Mouse (Mus musculus) kidney, postnatal 14 days (tissue): ENCODE data around the gene Tmem97.
"Not testable (repeated sequence)": the region's sequence is repeated elsewhere in the genome, so short reads cannot be mapped to it uniquely, and the experiment has no call there.

Source experiments
- DNase-seq: peaks from one replicate; pipeline ENCODE4 v3.0.0; 2022; ENCODE audit warnings: mixed read lengths

Gene Tmem97

GRCm38 (mm10) chr11:78550168-78551058, at the start of gene Tmem97:
Tmem97 (minus strand) TSS chr11:78550777.
- peak; percentile 97 for DNase-seq

DNA sequence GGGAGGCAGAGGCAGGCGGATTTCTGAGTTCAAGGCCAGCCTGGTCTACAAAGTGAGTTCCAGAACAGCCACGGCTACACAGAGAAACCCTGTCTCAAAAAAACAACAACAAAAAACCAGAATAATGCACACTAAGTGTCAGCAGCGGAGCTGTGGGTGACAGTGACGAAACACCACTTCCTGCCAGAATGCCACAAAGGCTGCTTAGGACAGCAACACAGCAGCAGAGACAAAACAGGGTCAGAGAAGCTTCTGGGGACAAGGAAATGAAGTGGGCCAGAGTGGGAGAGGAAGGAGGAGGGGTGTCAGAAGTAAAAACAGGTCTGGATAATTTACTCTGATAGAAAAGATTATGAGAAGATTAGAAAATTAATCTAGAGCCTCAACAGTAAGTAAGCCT, 49.5 kb upstream of the Tmem97 start:
- peak; percentile 25 for DNase-seq

DNA sequence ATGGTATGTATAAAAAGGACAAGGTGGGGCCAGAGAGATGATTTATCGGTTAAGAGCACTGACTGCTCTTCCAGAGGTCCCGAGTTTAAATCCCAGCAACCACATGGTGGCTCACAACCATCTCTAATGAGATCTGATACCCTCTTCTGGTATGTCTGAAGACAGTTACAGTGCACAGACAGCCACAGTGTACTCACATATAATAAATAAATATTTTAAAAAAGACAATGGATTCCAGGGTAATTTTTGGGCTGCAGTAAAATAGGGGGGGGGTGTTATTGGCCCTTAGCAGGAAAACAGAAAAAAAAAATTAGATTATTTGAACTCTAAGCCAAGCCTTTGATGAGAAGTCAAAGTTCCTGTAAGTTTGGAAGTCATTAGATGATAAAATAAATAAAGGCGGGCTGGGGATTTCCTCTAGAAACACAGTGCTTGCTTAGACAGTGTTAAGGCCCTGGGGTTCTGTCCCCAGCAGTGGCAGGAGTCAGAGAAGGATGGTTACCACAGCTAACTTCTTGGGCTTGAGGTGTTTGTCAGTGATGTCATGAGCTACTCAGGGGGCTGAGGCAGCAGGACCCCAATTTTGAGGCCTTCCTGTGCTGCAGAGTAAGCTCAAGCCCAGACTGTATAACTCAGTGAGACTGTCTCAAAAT, 48.3 kb upstream of the Tmem97 start:
- no peak for DNase-seq

GRCm38 (mm10) chr11:78596750-78597149, 46.2 kb upstream of the Tmem97 start:
- no peak for DNase-seq

- no peak for DNase-seq
Observed at GRCm38 (mm10) chr11:78595773-78596172, 45.2 kb upstream of the Tmem97 start.

- DNase-seq = no peak
Observed at GRCm38 (mm10) chr11:78594271-78594964, 43.8 kb upstream of the Tmem97 start.

GRCm38 (mm10) chr11:78587677-78588076, 37.1 kb upstream of the Tmem97 start:
- DNase-seq = not testable (repeated sequence)

- no peak for DNase-seq
Observed at GRCm38 (mm10) chr11:78586099-78586498, 35.5 kb upstream of the Tmem97 start.

DNA sequence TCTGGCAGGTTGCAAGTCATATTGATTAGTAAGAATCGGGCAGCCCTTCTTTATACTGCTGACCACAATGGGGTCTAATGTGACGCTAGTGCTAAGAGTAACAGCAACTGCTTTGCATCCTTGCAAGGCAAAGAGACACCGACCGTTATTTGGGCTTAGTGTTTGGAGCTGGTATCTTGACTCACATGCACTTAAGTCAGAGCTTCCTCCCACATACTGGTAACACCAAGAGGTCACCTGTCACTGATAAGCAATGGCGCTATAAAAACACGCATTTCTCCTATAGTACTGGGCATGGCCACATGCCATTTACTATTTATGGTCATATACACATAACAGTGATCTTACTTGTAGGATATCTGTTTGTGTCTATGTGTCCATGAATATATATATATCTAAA, 32.3 kb upstream of the Tmem97 start:
- DNase-seq = no peak

GRCm38 (mm10) chr11:78574975-78575374, 24.4 kb upstream of the Tmem97 start:
- DNase-seq = no peak

GRCm38 (mm10) chr11:78574536-78574935, 24.0 kb upstream of the Tmem97 start:
- no peak for DNase-seq

GRCm38 (mm10) chr11:78574031-78574430, 23.5 kb upstream of the Tmem97 start:
- DNase-seq = not testable (repeated sequence)

DNA sequence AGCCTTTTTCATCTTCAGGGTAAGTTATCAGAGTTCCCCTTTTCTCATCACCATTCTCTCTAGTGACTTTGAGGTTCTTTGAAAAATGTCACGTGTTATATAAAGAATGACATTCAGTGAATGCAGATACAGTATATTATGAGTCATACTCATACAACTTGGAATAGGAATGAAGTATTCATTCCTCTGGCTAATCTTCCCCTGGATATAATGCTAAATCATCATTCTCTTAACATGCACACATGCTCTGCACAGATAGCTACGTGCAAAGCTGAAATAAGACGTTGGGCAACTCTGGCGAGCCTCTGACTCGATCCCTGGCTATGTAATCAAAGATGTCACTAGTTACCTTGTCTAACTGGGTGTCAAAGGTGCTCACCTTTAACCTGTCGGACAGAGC, 21.3 kb upstream of the Tmem97 start:
- no peak for DNase-seq

DNA sequence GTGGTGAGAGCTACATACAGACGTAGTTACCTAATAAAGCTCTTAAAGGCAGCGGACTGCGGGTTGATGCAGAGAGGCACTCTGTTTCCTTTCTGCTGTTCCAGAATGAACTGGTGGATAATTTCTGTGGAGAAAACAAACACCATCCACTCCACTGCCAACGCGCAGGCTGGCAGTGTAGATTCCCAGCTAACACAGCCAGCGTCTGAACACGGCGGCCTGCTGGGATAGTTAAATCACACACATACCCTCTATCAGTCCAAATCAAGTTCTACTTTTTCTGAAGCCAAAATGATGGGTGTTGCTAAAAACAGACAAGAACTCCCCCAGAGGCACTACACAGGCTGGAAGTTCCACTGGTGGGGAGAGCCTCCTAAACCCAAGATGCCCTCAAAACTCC, 20.9 kb upstream of the Tmem97 start:
- DNase-seq = no peak

DNA sequence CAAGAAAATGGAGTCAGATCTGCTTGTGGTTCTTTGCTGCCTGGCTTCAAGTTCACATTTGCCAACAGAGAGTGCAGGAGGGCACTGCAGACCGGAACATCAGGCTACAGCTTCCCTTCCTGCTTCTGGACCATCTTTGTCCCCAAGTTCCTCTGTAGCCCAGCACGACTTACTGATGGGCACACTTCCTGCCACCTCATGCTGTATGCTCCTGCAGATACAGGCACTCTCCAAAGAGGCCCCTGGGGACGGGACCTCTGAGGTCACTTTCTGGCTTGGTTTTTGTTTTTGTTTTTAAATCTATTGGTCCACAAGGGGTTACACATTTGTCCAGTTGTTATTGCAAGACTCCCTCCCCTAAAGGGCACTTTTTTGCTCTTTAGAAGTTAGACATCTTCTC, 19.2 kb upstream of the Tmem97 start:
- peak; percentile 45 for DNase-seq

DNA sequence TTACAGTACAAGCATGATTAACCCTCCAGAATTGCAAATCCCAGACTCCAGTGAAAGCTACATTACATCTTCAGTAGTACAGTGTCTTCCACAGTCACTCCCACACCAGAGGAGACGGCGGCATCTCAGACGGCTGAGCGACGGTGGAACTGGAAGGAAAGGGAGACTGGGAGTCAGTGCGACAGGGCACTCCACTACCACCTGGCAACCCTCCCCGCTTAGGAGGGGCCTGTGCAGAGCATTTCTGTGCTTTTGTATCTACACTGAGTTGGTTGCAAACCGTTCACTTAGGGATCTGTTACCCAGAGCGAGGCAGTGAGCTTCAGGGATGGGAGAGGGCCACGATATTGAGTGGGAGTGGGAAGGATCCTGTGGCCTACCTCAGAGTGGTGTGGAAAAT, 18.2 kb upstream of the Tmem97 start:
- no peak for DNase-seq

DNA sequence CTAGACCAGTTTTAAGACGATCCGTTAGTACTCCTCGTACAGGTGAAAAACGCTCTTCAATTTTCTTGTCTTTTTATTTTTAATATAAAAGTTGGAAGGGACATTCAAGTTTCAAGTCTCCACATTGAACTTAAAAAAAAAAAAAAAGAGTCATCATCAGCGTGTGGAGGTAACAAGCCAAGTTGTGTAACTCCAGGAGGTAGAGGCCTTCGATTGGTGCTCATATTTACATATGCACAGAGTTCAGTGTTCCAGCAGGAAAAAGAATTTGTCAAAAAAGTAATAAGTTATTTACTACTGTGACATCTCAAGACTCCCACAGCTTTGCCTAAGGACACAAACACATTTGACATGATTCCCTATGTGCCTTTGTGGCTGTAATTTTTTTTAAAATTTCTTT, 17.0 kb upstream of the Tmem97 start:
- no peak for DNase-seq

GRCm38 (mm10) chr11:78566775-78567174, 16.2 kb upstream of the Tmem97 start:
- peak; percentile 74 for DNase-seq

DNA sequence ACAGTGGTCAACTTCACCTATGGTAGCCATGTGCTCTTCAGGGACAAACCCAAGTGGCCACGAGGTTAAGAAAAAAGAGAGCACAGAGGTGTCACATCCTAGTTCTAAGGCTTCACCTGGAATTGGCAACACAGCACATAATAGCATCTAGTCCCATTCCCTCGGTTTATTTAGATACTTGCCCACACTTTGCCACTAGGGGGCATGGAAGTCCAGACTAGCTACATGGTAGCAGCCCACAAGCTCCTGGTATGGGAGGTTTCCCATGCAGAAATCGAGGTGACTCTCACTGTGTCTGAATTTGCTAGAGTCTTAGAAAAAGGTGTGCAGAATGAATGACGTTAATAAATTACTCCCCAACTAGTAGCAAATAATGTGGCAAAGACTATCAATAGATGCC, 9.9 kb upstream of the Tmem97 start:
- DNase-seq = peak; percentile 86

DNA sequence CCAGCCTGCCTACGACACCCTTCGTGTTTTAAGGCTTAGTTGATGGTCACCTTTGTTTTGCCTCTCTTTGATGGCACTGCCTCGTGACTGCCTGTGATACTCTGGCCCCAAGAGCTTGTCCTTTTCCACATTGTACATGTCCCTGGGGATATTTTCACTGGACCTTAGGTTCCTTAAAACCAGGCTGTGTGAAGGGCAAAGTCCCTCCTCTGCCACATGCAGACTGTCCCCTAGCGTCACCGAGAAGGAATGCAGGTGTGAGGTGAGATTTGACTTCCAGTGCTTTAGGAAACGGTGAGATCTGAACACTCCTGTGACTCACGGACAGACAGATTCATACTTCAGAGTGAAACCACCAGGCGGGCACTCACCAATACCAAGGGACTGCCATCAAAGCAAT, 6.7 kb upstream of the Tmem97 start:
- DNase-seq = peak; percentile 47

GRCm38 (mm10) chr11:78556070-78556469, 5.5 kb upstream of the Tmem97 start:
- no peak for DNase-seq

DNA sequence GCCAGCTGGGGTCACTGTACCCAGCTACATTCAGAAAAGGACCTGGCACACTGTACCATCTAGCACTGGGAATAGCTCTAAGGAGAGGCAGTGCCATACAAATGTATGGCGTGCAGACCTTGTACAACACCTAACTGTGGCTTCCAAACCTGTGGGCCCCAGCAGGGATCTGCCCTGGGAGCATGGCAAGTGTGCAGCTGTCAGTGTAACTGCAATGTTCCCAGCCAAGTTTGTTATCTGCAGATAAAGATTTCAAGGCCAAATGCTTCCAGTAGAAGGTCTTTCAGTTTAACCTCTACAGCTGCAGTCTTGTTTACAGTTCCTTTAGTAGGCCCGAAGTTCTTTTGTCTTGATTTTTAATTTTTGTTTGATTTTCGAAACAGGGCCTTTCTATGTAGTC, 5.0 kb upstream of the Tmem97 start:
- no peak for DNase-seq

GRCm38 (mm10) chr11:78551059-78551398, 452 bp upstream of the Tmem97 start:
- DNase-seq = no peak

DNA sequence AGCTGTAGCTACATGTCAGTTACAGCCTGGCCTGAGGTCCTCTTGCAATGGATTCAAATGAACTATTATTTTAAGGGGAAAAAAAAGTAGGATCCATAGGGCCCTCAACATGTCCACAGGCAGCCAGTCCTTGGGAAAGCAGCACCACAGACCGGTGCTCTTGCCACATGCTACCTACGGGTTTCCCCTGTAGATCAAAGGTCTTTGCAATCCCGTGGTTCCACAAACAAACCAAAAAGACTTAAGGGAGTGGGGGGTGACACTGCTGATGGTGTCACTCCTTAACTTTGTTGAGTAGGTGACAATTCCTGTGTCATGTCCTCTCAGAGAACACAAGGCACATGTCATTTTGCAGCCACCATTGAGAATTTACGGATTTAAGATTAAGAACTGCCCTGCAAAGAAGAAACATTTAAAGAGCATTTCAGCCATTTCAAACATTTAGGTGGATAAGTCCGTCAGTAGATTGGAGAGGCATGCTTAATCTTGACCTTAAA, 1.0 kb downstream of the Tmem97 start:
- DNase-seq = no peak
